Mouse (Mus musculus) heart, postnatal 10 days (tissue): ENCODE data around the gene 1700029H14Rik. TPM values are rescaled to one million over a fixed set of nuclear protein-coding genes. Genes with fewer than 3 reads are reported as not detected.
A peak's percentile ranks its signal among the peaks of the same experiment; 100 is the strongest.

Experiments used
- DNase-seq, 2 experiments: peaks; one replicate each; pipeline ENCODE4 v3.0.0; 2021
- intact Hi-C: fragments of 180-260 bp; cut with DNase I; formaldehyde crosslinking; loops from one replicate; pipeline ENCODE4 v1.15.1; 2025
- total RNA-seq, 2 experiments: library from RNA; stranded (reverse); gene quantifications; 2 replicates each; pipeline ENCODE4 v1.2.3; 2021

The 1700029H14Rik gene
- total RNA-seq = not detected

- peak; percentile 37 to 46 for DNase-seq
- intact Hi-C loops = no loop called here
These were observed at the start of gene 1700029H14Rik for GRCm38 (mm10) chr8:13562118-13562517. TSS of gene 1700029H14Rik (minus strand) at chr8:13562461.

- DNase-seq = no peak
- intact Hi-C loops = no loop called here
These were observed 49.4 kb upstream of the 1700029H14Rik start for GRCm38 (mm10) chr8:13611702-13612101.

GRCm38 (mm10) chr8:13609971-13610370 is 47.7 kb upstream of the 1700029H14Rik start:
- intact Hi-C loops = no loop called here
- no peak for DNase-seq

GRCm38 (mm10) chr8:13608946-13609345 is 46.7 kb upstream of the 1700029H14Rik start:
- no peak for DNase-seq
- intact Hi-C loops = no loop called here

- intact Hi-C loops = no loop called here
- DNase-seq = no peak
These were observed 43.7 kb upstream of the 1700029H14Rik start for GRCm38 (mm10) chr8:13605920-13606480.

DNA sequence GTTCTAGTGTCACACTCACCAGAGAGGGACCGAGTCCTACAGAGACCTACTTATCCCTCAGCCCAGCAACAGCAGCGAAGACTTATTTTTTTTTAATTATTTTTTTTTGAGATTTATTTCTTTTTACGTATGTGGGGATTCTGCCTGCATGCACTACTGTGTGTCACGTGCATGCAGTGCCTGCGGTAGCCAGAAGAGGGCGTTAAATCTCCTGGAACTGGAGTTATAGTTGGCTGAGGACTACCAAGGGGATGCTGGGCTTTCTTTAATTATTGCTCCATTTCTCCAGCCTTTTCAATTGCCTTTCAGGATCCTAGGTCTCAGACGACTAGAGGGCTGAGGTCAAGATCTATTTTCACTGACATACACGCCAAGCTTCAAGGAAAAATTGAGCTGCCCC is 40.4 kb upstream of the 1700029H14Rik start:
- intact Hi-C loops = loop anchor here (5.0 kb wide), 1 partner anchor 125 kb away; no protein-coding TSS in a partner anchor
- DNase-seq = peak; percentile 40 to 63

DNA sequence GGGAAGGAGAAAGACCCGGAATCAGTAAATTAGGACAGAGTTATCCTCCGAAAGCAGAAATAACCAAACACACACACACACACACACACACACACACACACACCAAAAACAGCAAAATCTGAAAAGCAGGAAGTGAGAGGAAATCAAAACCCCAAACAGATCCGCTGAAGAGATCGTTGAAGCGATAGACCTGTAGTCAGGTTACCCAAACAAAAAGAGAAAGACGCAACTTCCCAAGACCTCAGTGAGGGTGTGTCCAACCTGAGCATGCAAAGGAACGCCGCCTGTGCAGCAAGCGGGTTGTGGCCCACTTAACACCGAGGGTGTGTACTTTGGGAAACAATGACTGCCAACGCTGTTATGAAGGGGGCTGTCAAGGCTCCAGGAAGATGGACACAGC is 38.9 kb upstream of the 1700029H14Rik start:
- intact Hi-C loops = loop anchor here (5.0 kb wide), 1 partner anchor 126 kb away; no protein-coding TSS in a partner anchor

DNA sequence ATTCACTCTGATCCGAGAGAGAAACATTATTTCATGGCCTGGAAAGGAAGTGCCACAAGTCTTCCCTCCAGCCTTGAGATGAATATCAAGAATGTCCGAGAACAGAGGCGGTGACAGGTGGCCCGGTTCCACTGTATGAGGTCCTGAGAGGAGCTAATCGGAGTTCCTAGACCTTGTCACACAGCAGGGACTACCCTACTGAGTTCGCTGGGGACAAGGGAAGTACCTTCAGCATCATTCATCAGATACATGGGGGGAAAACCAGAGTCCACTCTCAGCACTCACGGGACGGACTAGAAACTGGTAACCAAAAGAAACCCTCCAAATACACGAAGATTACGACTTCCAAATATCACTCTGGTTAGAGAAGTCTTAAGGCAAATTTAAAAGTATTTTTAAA is 38.5 kb upstream of the 1700029H14Rik start:
- no peak for DNase-seq
- intact Hi-C loops = loop anchor here (5.0 kb wide), 1 partner anchor 127 kb away; no protein-coding TSS in a partner anchor

More for the DNA sequence above, 38.9 kb upstream of the 1700029H14Rik start:
- DNase-seq = peak in 1 of 2 experiments; percentile 27

DNA sequence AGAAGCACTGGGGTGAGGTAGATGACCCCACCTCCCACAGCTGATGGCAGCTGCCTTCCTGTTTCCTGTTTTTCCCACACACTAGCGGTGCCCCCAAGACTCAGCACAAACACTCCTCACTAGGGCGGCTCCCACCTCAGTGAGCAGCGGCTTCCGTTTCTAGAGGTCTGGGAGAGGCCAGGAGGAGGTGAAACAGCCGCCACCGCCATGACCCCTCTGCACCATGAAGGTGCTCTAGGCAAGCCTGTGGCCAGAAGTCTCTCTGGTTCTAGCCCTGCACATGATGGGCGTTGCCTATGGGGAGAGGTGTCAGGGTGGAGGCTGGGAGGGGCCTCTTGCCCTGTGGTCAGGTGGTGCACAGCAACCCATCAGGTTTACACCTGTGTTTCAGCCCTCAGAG is 37.9 kb upstream of the 1700029H14Rik start:
- intact Hi-C loops = loop anchor here (5.0 kb wide), 1 partner anchor 127 kb away; no protein-coding TSS in a partner anchor
- DNase-seq = peak; percentile 34 to 39

GRCm38 (mm10) chr8:13597777-13598176 is 35.5 kb upstream of the 1700029H14Rik start:
- DNase-seq = no peak

GRCm38 (mm10) chr8:13595861-13596260 is 33.6 kb upstream of the 1700029H14Rik start:
- intact Hi-C loops = loop anchor here (5.0 kb wide), 1 partner anchor 39 kb away; no protein-coding TSS in a partner anchor

More at GRCm38 (mm10) chr8:13597777-13598176, 35.5 kb upstream of the 1700029H14Rik start:
- intact Hi-C loops = loop anchor here (5.0 kb wide), 1 partner anchor 40 kb away; no protein-coding TSS in a partner anchor

DNA sequence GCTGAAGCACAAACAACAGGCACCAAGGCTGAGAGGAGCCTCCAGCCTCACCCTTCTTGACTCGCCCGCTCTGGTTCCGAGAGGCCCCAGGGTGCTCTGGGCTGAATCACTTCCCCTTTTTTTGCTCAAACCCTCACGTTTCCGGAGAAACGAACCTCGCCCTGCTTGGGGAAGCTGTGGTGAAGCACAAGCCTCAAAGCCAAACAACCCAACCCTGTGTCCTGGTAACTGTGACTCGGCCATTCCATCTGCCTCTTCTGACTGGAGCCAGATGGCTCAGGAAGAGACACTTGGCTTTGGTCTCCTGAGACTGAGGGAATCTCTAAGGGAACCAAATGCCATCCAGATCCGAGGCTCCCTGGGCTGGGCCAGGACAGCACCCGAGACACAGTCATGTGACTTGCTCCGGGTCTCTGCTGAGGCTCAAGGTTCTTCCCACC is 32.6 kb upstream of the 1700029H14Rik start:
- peak; percentile 41 to 42 for DNase-seq
- intact Hi-C loops = loop anchor here (5.0 kb wide), 1 partner anchor 38 kb away; no protein-coding TSS in a partner anchor

More at GRCm38 (mm10) chr8:13595861-13596260, 33.6 kb upstream of the 1700029H14Rik start:
- no peak for DNase-seq

DNA sequence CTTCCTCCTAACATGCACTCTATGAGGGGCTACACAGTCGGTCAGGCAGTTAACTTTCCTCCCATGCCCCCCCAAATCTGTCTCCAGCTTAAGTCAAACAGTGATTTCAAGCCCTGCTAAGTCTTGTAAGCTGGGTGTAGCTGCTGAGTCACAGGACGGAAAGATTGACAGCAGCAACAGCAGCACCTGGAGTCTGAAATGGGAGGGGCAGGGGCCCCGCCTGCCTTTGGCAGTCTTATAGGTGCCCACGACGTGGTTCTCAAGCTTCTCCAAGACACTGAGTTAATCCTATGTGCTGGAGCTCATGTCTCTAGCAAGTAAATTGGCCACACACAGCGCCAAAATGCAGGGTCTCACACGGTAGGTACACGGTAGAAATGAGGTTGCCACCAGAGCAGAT is 31.1 kb upstream of the 1700029H14Rik start:
- DNase-seq = no peak
- intact Hi-C loops = no loop called here

DNA sequence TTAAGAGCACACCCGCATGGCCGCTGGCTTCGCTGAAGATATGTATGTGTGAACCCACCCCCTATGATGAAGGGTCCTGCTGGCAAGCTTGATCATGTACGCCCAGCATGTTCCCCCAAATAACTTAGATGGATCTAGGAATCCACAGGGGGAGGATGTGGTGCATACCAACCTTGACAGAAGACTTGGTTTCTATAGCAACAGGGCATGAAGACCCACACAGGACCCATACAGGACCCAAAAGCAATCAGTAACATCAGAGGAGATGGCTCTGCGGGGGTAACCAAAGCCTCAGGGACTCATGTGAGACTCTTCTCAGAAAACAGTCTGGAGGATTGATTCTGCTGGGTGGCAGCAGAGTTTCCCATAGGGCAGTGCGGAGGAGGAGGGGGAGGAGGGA is 29.0 kb upstream of the 1700029H14Rik start:
- DNase-seq = no peak
- intact Hi-C loops = no loop called here

GRCm38 (mm10) chr8:13589071-13589470 is 26.8 kb upstream of the 1700029H14Rik start:
- intact Hi-C loops = no loop called here
- no peak for DNase-seq

DNA sequence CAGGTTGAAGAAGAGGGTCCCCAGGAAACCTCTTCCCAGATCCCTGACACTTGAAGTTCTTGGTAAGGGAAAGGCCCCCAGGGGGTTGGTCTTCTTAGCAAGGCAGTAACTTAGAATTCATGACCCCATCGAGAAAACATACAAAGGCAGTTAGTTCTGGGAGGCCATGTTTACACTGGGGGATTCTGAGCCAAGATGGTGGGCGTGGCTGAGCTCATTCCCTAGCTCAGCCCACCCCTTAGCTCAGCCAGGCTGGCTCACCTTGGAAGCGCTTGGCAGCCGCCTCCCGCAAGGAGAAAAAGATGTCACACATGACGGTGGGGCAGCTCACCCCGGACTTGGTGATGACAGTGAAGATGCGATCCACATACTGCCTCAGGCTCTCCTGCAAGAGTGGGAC is 22.4 kb upstream of the 1700029H14Rik start:
- intact Hi-C loops = no loop called here
- DNase-seq = no peak

GRCm38 (mm10) chr8:13577869-13578268 is 15.6 kb upstream of the 1700029H14Rik start:
- intact Hi-C loops = no loop called here
- no peak for DNase-seq

DNA sequence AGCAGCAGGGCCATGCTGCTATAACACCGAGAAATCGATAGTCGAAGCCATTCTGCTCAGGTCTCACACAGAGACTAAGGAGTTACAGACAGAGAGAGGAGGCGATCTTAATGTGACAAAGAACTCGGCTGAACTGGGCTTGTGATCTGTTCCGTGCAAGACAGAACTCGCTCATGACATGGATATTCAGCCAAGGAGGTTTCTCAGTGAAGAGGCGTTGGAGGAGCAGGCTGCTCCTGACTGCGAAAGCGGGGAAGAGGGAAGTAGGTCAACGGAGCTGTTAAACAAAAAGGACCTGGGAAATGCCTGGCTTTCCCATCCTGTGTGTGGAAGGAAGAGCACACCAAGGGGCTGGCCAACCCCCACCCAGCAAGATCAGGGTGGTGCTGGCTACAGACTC is 9.7 kb upstream of the 1700029H14Rik start:
- no peak for DNase-seq
- intact Hi-C loops = no loop called here

DNA sequence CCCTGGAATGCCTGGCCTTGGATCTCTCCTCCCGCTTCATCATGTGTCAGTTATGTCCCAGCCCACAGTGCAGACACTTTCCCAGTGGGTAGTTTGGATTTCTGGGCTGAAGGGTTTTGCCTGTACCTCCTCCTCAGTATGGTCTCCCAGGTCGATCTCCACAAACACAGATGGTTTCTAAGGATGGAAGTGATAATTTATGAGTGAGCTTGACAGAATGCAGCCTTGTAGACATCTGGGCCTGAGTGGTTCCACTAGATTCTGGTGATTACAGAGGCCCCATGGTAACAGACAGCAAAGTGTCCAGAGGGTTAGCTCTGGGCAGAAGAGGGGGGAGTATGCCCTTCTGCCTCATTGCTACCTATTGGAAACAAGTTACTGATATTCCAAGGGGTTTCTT is 4.7 kb downstream of the 1700029H14Rik start:
- no peak for DNase-seq

GRCm38 (mm10) chr8:13551574-13551830 is 10.8 kb downstream of the 1700029H14Rik start:
- intact Hi-C loops = loop anchor here (1.0 to 5.0 kb wide), 4 partner anchors 127 to 338 kb away; no protein-coding TSS in a partner anchor
- DNase-seq = no peak

More for the DNA sequence above, 4.7 kb downstream of the 1700029H14Rik start:
- intact Hi-C loops = loop anchor here (5.0 kb wide), 1 partner anchor 40 kb away; no protein-coding TSS in a partner anchor

DNA sequence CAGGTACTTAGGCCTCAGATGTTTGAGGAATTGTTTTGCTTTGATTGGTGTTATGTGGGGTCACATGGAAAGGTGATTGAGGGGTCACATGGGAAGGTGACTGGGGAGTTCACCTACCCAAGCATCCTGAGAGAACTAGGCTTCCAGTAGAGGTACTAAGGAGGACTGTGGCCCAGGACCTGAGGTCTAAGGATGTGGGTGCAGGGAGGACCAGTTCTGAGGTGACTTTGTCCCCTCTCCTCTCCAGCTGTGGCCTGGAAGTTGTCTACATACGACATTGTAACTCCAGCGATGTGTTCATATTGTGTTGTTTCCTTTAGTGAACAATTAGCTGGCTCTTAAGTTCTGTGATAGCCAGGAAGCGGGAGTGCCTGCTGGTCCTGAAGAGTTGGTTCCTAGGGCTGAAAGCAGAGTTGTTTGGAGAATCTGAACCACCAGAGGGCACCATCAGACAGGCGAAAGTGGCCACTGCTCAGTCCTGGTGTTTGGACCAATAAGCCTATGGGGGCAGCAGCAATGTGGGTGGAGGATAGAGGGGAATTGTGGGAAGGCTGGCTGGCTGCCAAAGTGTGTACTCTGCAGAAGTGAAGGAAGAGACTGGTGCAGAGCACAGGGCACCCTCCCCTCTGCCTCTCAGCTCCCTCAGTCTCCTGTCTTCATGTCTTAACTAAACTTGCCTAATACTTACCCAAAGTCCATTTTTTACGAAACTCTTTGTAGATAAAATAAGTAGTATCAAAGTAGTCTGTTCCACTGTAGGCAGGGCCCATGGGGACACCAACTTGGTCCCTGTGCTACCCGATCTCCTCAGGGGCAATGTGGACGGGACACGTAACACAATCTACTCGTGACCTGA is 11.3 kb downstream of the 1700029H14Rik start:
- DNase-seq = peak; percentile 94 to 96
- intact Hi-C loops = loop anchor here (1.0 to 5.0 kb wide), 4 partner anchors 128 to 338 kb away; no protein-coding TSS in a partner anchor
